Mouse (Mus musculus) hindbrain, postnatal 0 days (tissue): ENCODE data around the gene Mapk1. TPM values are rescaled to one million over a fixed set of nuclear protein-coding genes. Genes with fewer than 3 reads are reported as not detected.

ENCODE experiments used
- ATAC-seq: fragments of 200-750 bp; cut with Nextera tagmentation; 2 replicates; pipeline ENCODE4 v1.8.0; 2017; ENCODE audit warnings: mild to moderate bottlenecking, moderate TSS enrichment, moderate library complexity
- DNase-seq: peaks from one replicate; pipeline ENCODE4 v3.0.0-alpha.2; 2015; ENCODE audit warnings: low spot score
- H3K27ac ChIP-seq: fragments of 300-500 bp; sonication (generic); 2 replicates; pipeline ENCODE4 v1.5.1; 2014; ENCODE audit warnings: mild to moderate bottlenecking
- H3K27me3 ChIP-seq: fragments of 300-500 bp; sonication (generic); 2 replicates; pipeline ENCODE4 v1.6.1; 2014; ENCODE audit warnings: low read length, mixed read lengths; ENCODE audit not compliant: insufficient read depth
- H3K36me3 ChIP-seq: fragments of 300-500 bp; sonication (generic); 2 replicates; pipeline ENCODE4 v1.6.1; 2014; ENCODE audit warnings: low read length, mixed read lengths; ENCODE audit not compliant: insufficient read depth
- H3K4me1 ChIP-seq: fragments of 300-500 bp; sonication (generic); 2 replicates; pipeline ENCODE4 v1.6.1; 2014; ENCODE audit warnings: antibody characterized with exemption, low read length, mixed read lengths; ENCODE audit not compliant: insufficient read depth
- H3K4me2 ChIP-seq: fragments of 300-500 bp; sonication (generic); 2 replicates; pipeline ENCODE4 v1.6.1; 2014; ENCODE audit warnings: low read depth, mild to moderate bottlenecking, low read length, moderate library complexity, mixed read lengths
- H3K4me3 ChIP-seq: fragments of 300-500 bp; sonication (generic); 2 replicates; pipeline ENCODE4 v1.5.1; 2014; ENCODE audit warnings: low read length
- H3K9ac ChIP-seq: fragments of 300-500 bp; sonication (generic); replicated peaks from 2 replicates; pipeline ENCODE4 v1.6.1; 2014; ENCODE audit warnings: mild to moderate bottlenecking, low read length, moderate library complexity, mixed read lengths
- H3K9me3 ChIP-seq: fragments of 300-500 bp; sonication (generic); 2 replicates; pipeline ENCODE4 v1.6.1; 2016; ENCODE audit warnings: low read length, mixed read lengths
- CTCF ChIP-seq: IDR thresholded peaks from 2 replicates; pipeline ENCODE4 v1.5.1; 2016; ENCODE audit warnings: antibody characterized with exemption, control low read depth, low read depth
- WGBS: fragments of 180-500 bp; shearing (Covaris S2); extraction: QIAGEN DNeasy Blood & Tissue Kit; methylation state at CpG from one replicate; pipeline ENCODE4 v1.1.7; 2014; 5-methylcytosine and 5-hydroxymethylcytosine counted together
- polyA plus RNA-seq: library from polyadenylated mRNA; unstranded; fragments of >200 nt; fragmentation: Nextera tagmentation; extraction: Ambion mirVana; gene quantifications from 2 replicates; pipeline ENCODE4 v1.2.1, GENCODE M21; 2015
- total RNA-seq: library from RNA; depleted of rRNA; stranded (reverse); fragments of >200 nt; gene quantifications from 2 replicates; pipeline ENCODE4 v1.2.3, GENCODE M21; 2014

Mapk1 gene
- total and polyA plus RNA-seq, 2 experiments from 2014 or later, result 178 to 204 TPM

DNA sequence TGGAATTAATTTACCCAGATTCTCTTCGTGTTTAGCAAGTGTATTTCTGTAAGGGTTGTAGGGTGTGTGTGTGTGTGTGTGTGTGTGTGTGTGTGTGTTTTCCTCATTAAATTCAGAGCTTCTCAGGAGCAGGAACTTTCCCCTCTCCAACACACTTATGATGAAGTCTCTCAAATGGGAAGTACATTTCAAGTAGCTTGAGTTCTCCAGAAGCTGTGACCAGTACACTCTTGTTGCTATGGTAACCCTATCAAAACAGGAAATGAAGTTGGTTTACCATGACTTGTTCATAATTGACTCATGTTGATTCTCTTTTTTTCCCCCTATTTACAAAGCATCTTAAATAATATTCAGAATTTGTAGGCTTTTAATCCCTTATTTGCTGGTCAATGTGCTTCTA is 29.4 kb downstream of the Mapk1 start:
- H3K4me2 ChIP-seq, result no peak overlapping the region
- H3K4me1 ChIP-seq, result no peaks in the 10 kb centered on the region
- H3K9me3 ChIP-seq, result no peaks in the 10 kb centered on the region
- DNase-seq, result no peak
- H3K4me3 ChIP-seq, result no peak overlapping the region
- TF ChIP-seq CTCF, result no peak
- H3K9ac ChIP-seq, result no peak overlapping the region
- ATAC-seq, result no peak
- H3K36me3 ChIP-seq, result no peaks in the 10 kb centered on the region
- no peak overlapping the region for H3K27ac ChIP-seq
- no peaks in the 10 kb centered on the region for H3K27me3 ChIP-seq
- WGBS, result 92% methylated on average over 1 of the region's 1 CpGs

DNA sequence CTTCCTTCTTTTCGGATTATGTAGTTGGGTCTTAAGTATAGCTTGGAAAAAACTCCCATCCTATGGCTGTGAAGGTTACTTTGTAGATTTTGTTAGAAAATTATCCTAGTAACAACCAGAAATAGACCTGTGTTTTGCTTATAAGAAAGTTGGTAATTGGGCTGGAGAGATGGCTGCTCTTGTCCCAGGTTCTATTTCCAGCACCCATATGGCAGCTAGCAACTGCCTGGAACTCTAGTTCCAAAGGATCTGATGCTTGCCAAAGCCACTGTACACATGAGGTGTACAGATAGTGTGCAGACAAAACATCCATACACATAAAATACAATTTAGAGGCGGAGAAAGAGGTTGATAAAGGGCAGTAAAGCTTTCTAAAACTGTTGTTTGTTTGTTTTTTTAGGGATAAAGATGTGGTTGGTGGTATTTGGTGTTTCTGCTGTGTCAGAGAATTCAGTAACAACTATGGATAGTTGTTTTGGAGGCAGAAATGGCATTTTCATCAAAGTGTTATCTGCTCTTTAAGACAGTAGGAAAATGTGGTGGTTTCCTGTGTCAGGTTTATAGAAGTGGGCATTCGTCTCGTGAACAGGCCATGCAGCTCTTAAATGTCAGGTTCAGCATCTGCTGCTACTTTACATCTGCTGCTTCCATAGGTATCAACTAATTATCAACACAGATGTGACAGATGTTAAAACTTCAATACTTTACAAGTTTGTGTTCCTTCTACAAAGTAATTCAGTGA is 32.1 kb downstream of the Mapk1 start:
- peaks cover 13% of the 10 kb centered on the region; the same call in 1 of the 2 replicates for H3K36me3 ChIP-seq
- H3K4me3 ChIP-seq, result no peak overlapping the region
- H3K9ac ChIP-seq, result no peak overlapping the region
- no peaks in the 10 kb centered on the region for H3K4me1 ChIP-seq
- no peaks in the 10 kb centered on the region for H3K27me3 ChIP-seq
- WGBS, result 94% methylated on average over 4 of the region's 4 CpGs
- no peaks in the 10 kb centered on the region for H3K9me3 ChIP-seq
- no peak overlapping the region for H3K4me2 ChIP-seq
- H3K27ac ChIP-seq, result no peak overlapping the region
- DNase-seq (no peak), ATAC-seq (no peak)
- TF ChIP-seq CTCF, result no peak

DNA sequence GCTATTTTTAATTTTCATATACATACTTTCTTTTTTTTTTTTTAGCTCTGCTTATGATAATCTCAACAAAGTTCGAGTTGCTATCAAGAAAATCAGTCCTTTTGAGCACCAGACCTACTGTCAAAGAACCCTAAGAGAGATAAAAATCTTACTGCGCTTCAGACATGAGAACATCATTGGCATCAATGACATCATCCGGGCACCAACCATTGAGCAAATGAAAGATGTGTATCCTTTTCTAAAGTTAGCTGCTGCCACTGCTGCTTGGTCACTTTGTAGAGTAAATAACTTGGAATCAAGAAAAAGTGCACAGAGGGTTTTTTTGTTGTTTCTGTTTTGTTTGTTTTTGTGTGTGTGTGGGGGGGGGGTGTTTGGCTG is 32.7 kb downstream of the Mapk1 start:
- DNase-seq (no peak), ATAC-seq (no peak)
- TF ChIP-seq CTCF, result no peak
- 97% methylated on average over 3 of the region's 3 CpGs for WGBS
- Histone ChIP-seq H3K4me3 (no peak overlapping the region), H3K9me3 (no peaks in the 10 kb centered on the region), H3K4me1 (no peaks in the 10 kb centered on the region), H3K27ac (no peak overlapping the region), H3K9ac (no peak overlapping the region), H3K27me3 (no peaks in the 10 kb centered on the region), H3K36me3 (peaks cover 13% of the 10 kb centered on the region; the same call in 1 of the 2 replicates), H3K4me2 (no peak overlapping the region)

DNA sequence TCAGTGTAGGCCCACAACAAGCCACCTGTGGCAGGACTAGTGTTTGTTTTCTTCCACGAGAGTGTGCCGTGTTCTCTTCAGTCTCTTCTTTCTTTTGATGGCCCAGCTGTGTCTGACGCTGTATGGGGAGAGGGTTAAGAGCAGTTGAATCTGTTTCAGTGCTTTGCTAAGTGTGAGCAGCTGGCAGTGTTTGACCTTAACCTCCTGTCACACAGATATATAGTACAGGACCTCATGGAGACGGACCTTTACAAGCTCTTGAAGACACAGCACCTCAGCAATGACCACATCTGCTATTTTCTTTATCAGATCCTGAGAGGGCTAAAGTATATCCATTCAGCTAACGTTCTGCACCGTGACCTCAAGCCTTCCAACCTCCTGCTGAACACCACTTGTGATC is 34.9 kb downstream of the Mapk1 start:
- no peak overlapping the region for H3K4me2 ChIP-seq
- no peak for DNase-seq
- H3K4me1 ChIP-seq, result no peaks in the 10 kb centered on the region
- no peaks in the 10 kb centered on the region for H3K27me3 ChIP-seq
- TF ChIP-seq CTCF, result no peak
- no peaks in the 10 kb centered on the region for H3K9me3 ChIP-seq
- no peak overlapping the region for H3K9ac ChIP-seq
- H3K36me3 ChIP-seq, result peaks cover 16% of the 10 kb centered on the region; the same call in 1 of the 2 replicates
- no peak for ATAC-seq
- H3K27ac ChIP-seq, result no peak overlapping the region
- 79% methylated on average over 6 of the region's 6 CpGs for WGBS
- H3K4me3 ChIP-seq, result no peak overlapping the region

DNA sequence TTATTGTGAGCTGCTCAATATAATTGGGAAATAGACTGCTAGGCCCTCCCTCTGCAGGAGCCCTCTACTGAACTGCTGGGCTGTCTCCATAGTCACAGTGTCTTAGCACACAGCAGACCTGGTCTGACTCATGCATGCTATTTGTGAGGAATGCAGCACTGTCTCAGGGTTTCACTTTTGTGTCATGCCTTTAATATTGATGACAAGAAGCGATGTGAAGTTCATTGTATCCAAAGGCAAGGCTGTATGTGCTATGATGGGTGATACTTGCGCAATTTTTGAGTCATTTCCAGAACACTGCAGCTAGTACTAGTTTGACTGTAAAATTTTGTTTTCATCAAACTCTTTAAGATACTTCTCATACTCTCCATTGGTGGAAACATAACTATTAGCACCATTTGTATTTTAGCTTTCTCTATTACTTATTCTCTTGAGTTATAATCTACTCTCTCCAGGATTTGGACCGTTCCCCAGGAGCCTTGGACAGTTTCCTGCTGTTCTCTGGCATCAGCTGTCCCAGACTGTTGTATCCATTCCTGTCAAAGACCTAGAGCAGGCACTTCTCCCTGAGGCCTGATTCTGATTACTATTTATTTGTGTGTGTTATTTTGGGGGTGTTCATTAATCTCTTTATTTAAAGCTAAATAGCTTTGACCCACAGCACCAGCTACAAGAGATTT is 41.4 kb downstream of the Mapk1 start:
- no peak for DNase-seq
- Histone ChIP-seq H3K9me3 (no peaks in the 10 kb centered on the region), H3K4me1 (no peaks in the 10 kb centered on the region), H3K27me3 (no peaks in the 10 kb centered on the region), H3K4me3 (no peak overlapping the region), H3K4me2 (no peak overlapping the region), H3K27ac (no peak overlapping the region), H3K9ac (no peak overlapping the region), H3K36me3 (peaks cover 25% of the 10 kb centered on the region)
- ATAC-seq, result no peak
- WGBS, result 66% methylated on average over 3 of the region's 3 CpGs
- TF ChIP-seq CTCF, result no peak

DNA sequence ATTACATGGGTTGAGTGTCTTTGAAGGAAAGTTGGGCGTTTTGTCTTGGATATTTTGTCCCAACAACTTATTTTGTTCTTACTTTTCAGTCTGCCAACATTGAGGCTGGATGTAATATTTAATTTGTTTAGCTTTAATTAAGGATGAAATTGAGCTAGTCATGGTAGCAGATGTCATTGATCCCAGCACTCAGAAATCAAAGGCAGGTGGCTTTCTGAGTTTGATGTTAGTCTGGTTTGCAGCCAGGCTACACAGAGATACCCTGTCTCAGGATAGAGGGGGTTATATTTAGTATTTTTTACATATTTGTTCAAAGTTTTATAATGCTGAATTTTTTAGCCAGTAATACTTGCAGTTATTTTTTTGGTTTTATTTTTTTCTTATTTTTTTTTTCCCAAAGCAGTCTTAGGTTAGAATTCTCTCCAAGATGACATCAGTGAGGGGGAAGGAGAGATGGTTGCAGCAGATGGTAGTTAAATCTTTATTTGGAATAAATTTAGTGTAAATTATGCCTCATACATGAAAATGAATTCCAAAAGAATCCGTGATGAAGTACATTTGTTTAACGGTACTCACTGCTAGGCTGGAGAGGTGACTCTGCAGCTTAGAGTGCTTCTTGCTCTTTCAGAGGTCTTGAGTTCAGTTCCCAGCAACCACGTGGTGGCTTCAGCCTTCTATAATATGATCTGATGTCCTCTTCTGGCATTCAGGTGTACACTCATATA is 47.0 kb downstream of the Mapk1 start:
- Histone ChIP-seq H3K4me2 (no peak overlapping the region), H3K9ac (no peak overlapping the region), H3K4me1 (no peaks in the 10 kb centered on the region), H3K27me3 (no peaks in the 10 kb centered on the region), H3K36me3 (peaks cover 26% of the 10 kb centered on the region), H3K9me3 (no peaks in the 10 kb centered on the region), H3K27ac (no peak overlapping the region), H3K4me3 (no peak overlapping the region)
- no peak for TF ChIP-seq CTCF
- no peak for DNase-seq
- WGBS, result 45% methylated on average over 4 of the region's 4 CpGs
- ATAC-seq, result no peak
